Mouse (Mus musculus) midbrain, embryonic 10.5 days (tissue): ENCODE data around the gene Sart1. TPM values are rescaled to one million over a fixed set of nuclear protein-coding genes. Genes with fewer than 3 reads are reported as not detected.

Experiments
- DNase-seq: peaks from one replicate; pipeline ENCODE4 v3.0.0-alpha.2; 2017; ENCODE audit warnings: low spot score
- H3K27ac ChIP-seq: fragments of 300-500 bp; sonication (generic); replicated peaks from 2 replicates; pipeline ENCODE4 v1.5.1; 2016; ENCODE audit warnings: mild to moderate bottlenecking
- H3K27me3 ChIP-seq: fragments of 300-500 bp; sonication (generic); 2 replicates; pipeline ENCODE4 v1.6.1; 2016; ENCODE audit warnings: low read depth, mild to moderate bottlenecking; ENCODE audit not compliant: poor library complexity, severe bottlenecking
- H3K36me3 ChIP-seq: fragments of 300-500 bp; sonication (generic); 2 replicates; pipeline ENCODE4 v1.6.1; 2016; ENCODE audit warnings: mild to moderate bottlenecking, moderate library complexity
- H3K4me1 ChIP-seq: fragments of 300-500 bp; sonication (generic); 2 replicates; pipeline ENCODE4 v1.6.1; 2016
- H3K4me3 ChIP-seq: fragments of 300-500 bp; sonication (generic); 2 replicates; pipeline ENCODE4 v1.5.1; 2016; ENCODE audit warnings: mild to moderate bottlenecking, moderate library complexity
- H3K9me3 ChIP-seq: fragments of 300-500 bp; sonication (generic); replicated peaks from 2 replicates; pipeline ENCODE4 v1.6.1; 2016; ENCODE audit warnings: mild to moderate bottlenecking
- WGBS: fragments of 180-500 bp; shearing (Covaris S2); methylation state at CpG from one replicate; pipeline ENCODE4 v1.1.7; 2016; 5-methylcytosine and 5-hydroxymethylcytosine counted together
- polyA plus RNA-seq: library from polyadenylated mRNA; unstranded; fragments of >200 nt; fragmentation: Nextera tagmentation; extraction: Ambion mirVana; gene quantifications from 2 replicates; pipeline ENCODE4 v1.2.1, GENCODE M21; 2016

Gene Sart1
- polyA plus RNA-seq, 1 experiment from 2014 or later, result 88.2 TPM

- peaks cover 60% of the 10 kb centered on the region for H3K36me3 ChIP-seq
- no peaks in the 10 kb centered on the region for H3K27me3 ChIP-seq
- H3K4me3 ChIP-seq, result peak overlapping the region; percentile 89
- 2% methylated on average over 48 of the region's 48 CpGs for WGBS
- DNase-seq, result no peak
- H3K9me3 ChIP-seq, result no peaks in the 10 kb centered on the region
- H3K27ac ChIP-seq, result peak overlapping the region; percentile 97
- H3K4me1 ChIP-seq, result peaks cover 39% of the 10 kb centered on the region
Observed at GRCm38 (mm10) chr19:5424092-5424781, 35.7 kb upstream of the Sart1 start.

GRCm38 (mm10) chr19:5423561-5423960 lies 35.1 kb upstream of the Sart1 start:
- Histone ChIP-seq H3K27me3 (no peaks in the 10 kb centered on the region), H3K4me1 (peaks cover 39% of the 10 kb centered on the region), H3K9me3 (no peaks in the 10 kb centered on the region), H3K36me3 (peaks cover 60% of the 10 kb centered on the region), H3K27ac (peak overlapping the region; percentile 97), H3K4me3 (peak overlapping the region; percentile 89)
- WGBS, result 73% methylated on average over 12 of the region's 12 CpGs
- no peak for DNase-seq

GRCm38 (mm10) chr19:5422895-5423443 lies 34.5 kb upstream of the Sart1 start:
- Histone ChIP-seq H3K27me3 (no peaks in the 10 kb centered on the region), H3K4me3 (peak overlapping the region; percentile 89), H3K36me3 (peaks cover 65% of the 10 kb centered on the region), H3K27ac (peak overlapping the region; percentile 97; the same call in 1 of the 2 replicates), H3K4me1 (peaks cover 39% of the 10 kb centered on the region), H3K9me3 (no peaks in the 10 kb centered on the region)
- 70% methylated on average over 9 of the region's 9 CpGs for WGBS
- DNase-seq, result no peak

GRCm38 (mm10) chr19:5422267-5422666 lies 33.8 kb upstream of the Sart1 start:
- Histone ChIP-seq H3K36me3 (peaks cover 60% of the 10 kb centered on the region), H3K27ac (no peak overlapping the region), H3K27me3 (no peaks in the 10 kb centered on the region), H3K4me3 (no peak overlapping the region), H3K4me1 (peaks cover 39% of the 10 kb centered on the region), H3K9me3 (no peaks in the 10 kb centered on the region)
- DNase-seq, result no peak
- WGBS, result 88% methylated on average over 10 of the region's 10 CpGs

- no peak for DNase-seq
- Histone ChIP-seq H3K27ac (no peak overlapping the region), H3K4me3 (no peak overlapping the region), H3K9me3 (no peaks in the 10 kb centered on the region), H3K4me1 (peaks cover 35% of the 10 kb centered on the region), H3K36me3 (peaks cover 56% of the 10 kb centered on the region), H3K27me3 (no peaks in the 10 kb centered on the region)
- 91% methylated on average over 5 of the region's 5 CpGs for WGBS
Observed at GRCm38 (mm10) chr19:5421784-5422183, 33.3 kb upstream of the Sart1 start.

GRCm38 (mm10) chr19:5420579-5420978 lies 32.1 kb upstream of the Sart1 start:
- WGBS, result 96% methylated on average over 6 of the region's 6 CpGs
- Histone ChIP-seq H3K27ac (no peak overlapping the region), H3K9me3 (no peaks in the 10 kb centered on the region), H3K36me3 (peaks cover 46% of the 10 kb centered on the region), H3K4me1 (peaks cover 22% of the 10 kb centered on the region), H3K4me3 (no peak overlapping the region; the same call in 1 of the 2 replicates), H3K27me3 (no peaks in the 10 kb centered on the region)
- DNase-seq, result no peak

GRCm38 (mm10) chr19:5419630-5420029 lies 31.1 kb upstream of the Sart1 start:
- peaks cover 46% of the 10 kb centered on the region for H3K36me3 ChIP-seq

GRCm38 (mm10) chr19:5418750-5419466 lies 30.4 kb upstream of the Sart1 start:
- Histone ChIP-seq H3K27me3 (no peaks in the 10 kb centered on the region), H3K4me3 (no peak overlapping the region), H3K4me1 (peaks cover 17% of the 10 kb centered on the region), H3K9me3 (no peaks in the 10 kb centered on the region), H3K36me3 (peaks cover 46% of the 10 kb centered on the region), H3K27ac (no peak overlapping the region)
- DNase-seq, result no peak
- WGBS, result 90% methylated on average over 8 of the region's 8 CpGs

More at GRCm38 (mm10) chr19:5419630-5420029, 31.1 kb upstream of the Sart1 start:
- H3K27me3 ChIP-seq, result no peaks in the 10 kb centered on the region
- peaks cover 21% of the 10 kb centered on the region for H3K4me1 ChIP-seq
- DNase-seq, result no peak
- 93% methylated on average over 9 of the region's 9 CpGs for WGBS
- H3K27ac ChIP-seq, result no peak overlapping the region
- H3K4me3 ChIP-seq, result no peak overlapping the region
- no peaks in the 10 kb centered on the region for H3K9me3 ChIP-seq

- Histone ChIP-seq H3K36me3 (peaks cover 7% of the 10 kb centered on the region; the same call in 1 of the 2 replicates), H3K4me3 (no peak overlapping the region), H3K27ac (no peak overlapping the region), H3K4me1 (peaks cover 4% of the 10 kb centered on the region; the same call in 1 of the 2 replicates), H3K9me3 (no peaks in the 10 kb centered on the region), H3K27me3 (no peaks in the 10 kb centered on the region)
- DNase-seq, result no peak
- 72% methylated on average over 2 of the region's 2 CpGs for WGBS
Observed at GRCm38 (mm10) chr19:5414534-5414957, 26.0 kb upstream of the Sart1 start.

- 83% methylated on average over 4 of the region's 4 CpGs for WGBS
Observed at GRCm38 (mm10) chr19:5413840-5414239, 25.3 kb upstream of the Sart1 start.

GRCm38 (mm10) chr19:5411961-5412360 lies 23.5 kb upstream of the Sart1 start:
- WGBS, result 79% methylated on average over 5 of the region's 5 CpGs
- no peak for DNase-seq
- no peaks in the 10 kb centered on the region for H3K9me3 ChIP-seq
- no peaks in the 10 kb centered on the region for H3K27me3 ChIP-seq
- peaks cover 14% of the 10 kb centered on the region for H3K4me1 ChIP-seq
- H3K27ac ChIP-seq, result no peak overlapping the region
- H3K36me3 ChIP-seq, result 0 out of 2 replicates have a peak, but pooled peaks cover 4% of the 10 kb centered on the region
- no peak overlapping the region for H3K4me3 ChIP-seq

More at GRCm38 (mm10) chr19:5413840-5414239, 25.3 kb upstream of the Sart1 start:
- H3K27ac ChIP-seq, result no peak overlapping the region
- no peak overlapping the region for H3K4me3 ChIP-seq
- H3K27me3 ChIP-seq, result no peaks in the 10 kb centered on the region
- DNase-seq, result no peak
- H3K36me3 ChIP-seq, result 0 out of 2 replicates have a peak, but pooled peaks cover 8% of the 10 kb centered on the region
- H3K9me3 ChIP-seq, result no peaks in the 10 kb centered on the region
- peaks cover 4% of the 10 kb centered on the region; the same call in 1 of the 2 replicates for H3K4me1 ChIP-seq

GRCm38 (mm10) chr19:5410641-5411040 lies 22.1 kb upstream of the Sart1 start:
- Histone ChIP-seq H3K36me3 (0 out of 2 replicates have a peak, but pooled peaks cover 4% of the 10 kb centered on the region), H3K9me3 (no peaks in the 10 kb centered on the region), H3K27me3 (no peaks in the 10 kb centered on the region), H3K4me1 (peaks cover 20% of the 10 kb centered on the region), H3K4me3 (no peak overlapping the region), H3K27ac (no peak overlapping the region)
- no peak for DNase-seq
- 87% methylated on average over 5 of the region's 5 CpGs for WGBS
